Mouse (Mus musculus) brain, embryonic 14.5 days (tissue): ENCODE measurements at regions not wholly inside any gene's neighbourhood (a gene's known extent, or its start where the extent isn't known, plus 50 kb on each side); places are given as distances from the start of the nearest gene placed in this dataset.

ENCODE experiments used
- DNase-seq: peaks from one replicate; pipeline ENCODE4 v3.0.0-alpha.2; 2011; ENCODE audit warnings: low read depth
- CTCF ChIP-seq: fragments of 200-500 bp; IDR thresholded peaks from 2 replicates; pipeline ENCODE4 v1.5.1; 2012; ENCODE audit warnings: inconsistent platforms, mild to moderate bottlenecking, moderate library complexity, borderline replicate concordance; ENCODE audit not compliant: insufficient read depth, insufficient read length; ENCODE audit errors: extremely low read depth
- POLR2A ChIP-seq: fragments of 200-500 bp; IDR thresholded peaks from 2 replicates; pipeline ENCODE4 v1.6.1; 2012; ENCODE audit warnings: mild to moderate bottlenecking, inconsistent platforms, borderline replicate concordance; ENCODE audit not compliant: poor library complexity, insufficient read depth, insufficient read length, severe bottlenecking; ENCODE audit errors: extremely low read depth

- TF ChIP-seq CTCF (no peak), POLR2A (no peak)
- no peak for DNase-seq
Measured at GRCm38 (mm10) chr15:96521125-96521455, 60.4 kb upstream of the Scaf11 start.

- DNase-seq: no peak
- no peak for TF ChIP-seq POLR2A
- peak; percentile 48; the same call in 1 of the 2 replicates for TF ChIP-seq CTCF
Measured at GRCm38 (mm10) chr15:96520412-96521124, 59.9 kb upstream of the Scaf11 start.

- TF ChIP-seq CTCF (no peak), POLR2A (no peak)
Measured at GRCm38 (mm10) chr15:96518156-96518555, 57.5 kb upstream of the Scaf11 start.

GRCm38 (mm10) chr15:96515620-96516019 lies 55.0 kb upstream of the Scaf11 start:
- no peak for DNase-seq

More at GRCm38 (mm10) chr15:96518156-96518555, 57.5 kb upstream of the Scaf11 start:
- DNase-seq: no peak

GRCm38 (mm10) chr15:96512636-96513035 lies 52.0 kb upstream of the Scaf11 start:
- no peak for DNase-seq
- TF ChIP-seq CTCF (no peak), POLR2A (no peak)

More at GRCm38 (mm10) chr15:96515620-96516019, 55.0 kb upstream of the Scaf11 start:
- TF ChIP-seq CTCF: no peak
- no peak for TF ChIP-seq POLR2A
